ENCODE assay signal across 16 mouse cellular contexts in genomic region chr6:141197501-141197900, GRCm38 (mm10). TPM values are rescaled to one million over a fixed set of nuclear protein-coding genes. Genes with fewer than 3 reads are reported as not detected.
"Had no signal": no experiment of that assay in that cellular context is flagged by ENCODE, and none has a peak within 500 bp of the region (broad histone marks: within the 10 kb centered on the region; RNA-seq: fewer than 3 reads in every experiment).

No protein-coding gene starts in this region.

- ATAC-seq: midbrain, embryonic 16.5 days had no signal

- DNase-seq: lung, adult 18-20 months; lung, embryonic 14.5 days; lung, postnatal 10 days; lung, postnatal 4 days; midbrain, embryonic 14.5 days; retina, postnatal 1 day; right cerebral cortex, adult 18-20 months; right cerebral cortex, postnatal 25 days; right cerebral cortex, postnatal 4 days; spleen, adult 18-20 months; thymus, adult 18-20 months; thymus, postnatal 14 days; thymus, postnatal 36 days had no signal

RNA-seq across cellular contexts. Expression of gene Pde3a, which starts 51.6 kb away (rescaled TPM):
- total RNA-seq: megakaryocyte, adult 5-6 weeks; megakaryocyte-erythroid progenitor cell, adult 5-6 weeks had no signal
